10 mouse cellular contexts compared by ENCODE assay signal in the genomic region with DNA sequence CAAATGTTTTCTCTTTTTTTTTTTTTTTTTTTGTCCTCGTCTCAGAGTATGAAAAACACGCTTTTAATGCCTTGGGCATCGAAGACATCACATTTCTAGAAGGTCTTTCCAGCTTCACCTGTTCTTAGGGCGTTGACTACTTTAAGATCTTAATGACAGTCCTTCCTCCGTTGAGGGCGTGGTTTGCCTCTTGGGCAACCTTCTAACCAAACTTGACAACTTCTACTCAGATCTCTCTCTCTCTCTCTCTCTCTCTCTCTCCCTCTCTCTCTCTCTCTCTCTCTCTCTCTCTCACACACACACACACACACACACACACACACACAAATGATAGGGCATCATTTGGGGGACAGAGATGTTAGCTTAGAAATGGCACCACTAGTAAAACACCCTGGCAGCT. TPM values are rescaled to one million over a fixed set of nuclear protein-coding genes. Genes with fewer than 3 reads are reported as not detected.
DNase-seq lines count a peak whose midpoint lies in the region; ATAC-seq and TF ChIP-seq lines count a peak whose summit lies in the region.
"Had no signal": no experiment of that assay in that cellular context is flagged by ENCODE, and none has a peak within 500 bp of the region (broad histone marks: within the 10 kb centered on the region; RNA-seq: fewer than 3 reads in every experiment).

No protein-coding gene starts in this region.

- no peaks in the 10 kb centered on the region for H3K9me3 ChIP-seq in forebrain, postnatal 0 days (ENCODE audit: low read length)
- no peaks in the 10 kb centered on the region for H3K9me3 ChIP-seq in forebrain, embryonic 10.5 days
- no peaks in the 10 kb centered on the region for H3K9me3 ChIP-seq in midbrain, embryonic 12.5 days
- H3K9me3 ChIP-seq in midbrain, embryonic 13.5 days: no peaks in the 10 kb centered on the region
- H3K9me3 ChIP-seq: kidney, embryonic 15.5 days had no signal

- no peak for TF ChIP-seq CTCF in forebrain, postnatal 0 days (IDR thresholded peaks at IDR 0.05; ENCODE audit: low read depth)

- no peak for TF ChIP-seq POLR2A in myocyte (IDR thresholded peaks at IDR 0.05; ENCODE audit: insufficient read length, low read depth)

- ATAC-seq in forebrain, postnatal 0 days: no peak
- ATAC-seq in midbrain, embryonic 12.5 days (ENCODE audit: low FRiP score, low read depth): no peak
- ATAC-seq in midbrain, embryonic 13.5 days: no peak

- no peak overlapping the region for H3K4me3 ChIP-seq in forebrain, postnatal 0 days (ENCODE audit: low read depth, low read length)
- H3K4me3 ChIP-seq in forebrain, embryonic 10.5 days: no peak overlapping the region
- H3K4me3 ChIP-seq in midbrain, embryonic 12.5 days: no peak overlapping the region
- no peak overlapping the region for H3K4me3 ChIP-seq in midbrain, embryonic 13.5 days (replicated peaks)
- peak overlapping the region; percentile 33 for H3K4me3 ChIP-seq in myocyte

- H3K4me1 ChIP-seq in forebrain, postnatal 0 days (ENCODE audit: insufficient read depth): 0 out of 2 replicates have a peak, but pooled peaks cover 4% of the 10 kb centered on the region
- peaks cover 17% of the 10 kb centered on the region for H3K4me1 ChIP-seq in forebrain, embryonic 10.5 days
- H3K4me1 ChIP-seq in midbrain, embryonic 12.5 days: peaks cover 12% of the 10 kb centered on the region
- peaks cover 16% of the 10 kb centered on the region for H3K4me1 ChIP-seq in midbrain, embryonic 13.5 days (replicated peaks)

- WGBS in forebrain, postnatal 0 days: 76% methylated on average over 6 of the region's 6 CpGs
- 69% methylated on average over 6 of the region's 6 CpGs for WGBS in forebrain, embryonic 10.5 days
- 74% methylated on average over 6 of the region's 6 CpGs for WGBS in midbrain, embryonic 12.5 days
- WGBS in midbrain, embryonic 13.5 days: 74% methylated on average over 6 of the region's 6 CpGs

- H3K4me2 ChIP-seq in forebrain, postnatal 0 days (ENCODE audit: low read depth): no peak overlapping the region
- H3K4me2 ChIP-seq in midbrain, embryonic 12.5 days (replicated peaks): peak overlapping the region; percentile 61; the same call in 1 of the 2 replicates
- H3K4me2 ChIP-seq in midbrain, embryonic 13.5 days (replicated peaks): no peak overlapping the region
- peak overlapping the region; percentile 82 for H3K4me2 ChIP-seq in myocyte (ENCODE audit: low read depth)

- no peaks in the 10 kb centered on the region for H3K79me2 ChIP-seq in myocyte (ENCODE audit: control insufficient read depth, insufficient read depth)

- DNase-seq in forebrain, postnatal 0 days: no peak
- no peak for DNase-seq in forebrain, embryonic 10.5 days (ENCODE audit: extremely low spot score, low spot score)
- DNase-seq in induced T-regulatory cell, adult 2 months (ENCODE audit: low read depth): peak; percentile 45
- DNase-seq in spleen, adult 18-20 months: no peak
- DNase-seq in urinary bladder, postnatal 14 days (ENCODE audit: low spot score): no peak

- no peaks in the 10 kb centered on the region for H3K27me3 ChIP-seq in forebrain, postnatal 0 days (ENCODE audit: insufficient read depth, low read length)
- H3K27me3 ChIP-seq in forebrain, embryonic 10.5 days (ENCODE audit: poor library complexity, severe bottlenecking): no peaks in the 10 kb centered on the region
- H3K27me3 ChIP-seq in midbrain, embryonic 12.5 days: no peaks in the 10 kb centered on the region
- no peaks in the 10 kb centered on the region for H3K27me3 ChIP-seq in midbrain, embryonic 13.5 days
- H3K27me3 ChIP-seq in myocyte (ENCODE audit: control insufficient read depth, insufficient read depth, insufficient read length): no peaks in the 10 kb centered on the region
- H3K27me3 ChIP-seq: kidney, embryonic 15.5 days had no signal

- H3K27ac ChIP-seq in forebrain, postnatal 0 days (ENCODE audit: low read depth, low read length): peak overlapping the region; percentile 93; the same call in 1 of the 2 replicates
- H3K27ac ChIP-seq in forebrain, embryonic 10.5 days: no peak overlapping the region
- H3K27ac ChIP-seq in midbrain, embryonic 12.5 days (replicated peaks): no peak overlapping the region
- no peak overlapping the region for H3K27ac ChIP-seq in midbrain, embryonic 13.5 days
- H3K27ac ChIP-seq: macrophage had no signal

- H3ac ChIP-seq in myocyte (ENCODE audit: control insufficient read depth, insufficient read length): no peak overlapping the region

- H3K36me3 ChIP-seq in forebrain, postnatal 0 days (ENCODE audit: insufficient read depth): no peaks in the 10 kb centered on the region
- H3K36me3 ChIP-seq in forebrain, embryonic 10.5 days (replicated peaks): peaks cover 6% of the 10 kb centered on the region
- no peaks in the 10 kb centered on the region for H3K36me3 ChIP-seq in midbrain, embryonic 12.5 days
- peaks cover under 1% of the 10 kb centered on the region for H3K36me3 ChIP-seq in midbrain, embryonic 13.5 days
- no peaks in the 10 kb centered on the region for H3K36me3 ChIP-seq in myocyte (ENCODE audit: control insufficient read depth, insufficient read depth)
- H3K36me3 ChIP-seq: kidney, embryonic 15.5 days had no signal

- H3K9ac ChIP-seq in forebrain, postnatal 0 days: no peak overlapping the region
- no peak overlapping the region for H3K9ac ChIP-seq in midbrain, embryonic 12.5 days (replicated peaks)
- H3K9ac ChIP-seq in midbrain, embryonic 13.5 days (replicated peaks): no peak overlapping the region

TF ChIP-seq in myocyte, 11 proteins besides CTCF, POLR2A, EP300 and RAD21:
- no peak for TF ChIP-seq USF1 (IDR thresholded peaks at IDR 0.05; ENCODE audit: low read depth)
- no peak for TF ChIP-seq SRF (IDR thresholded peaks at IDR 0.05; ENCODE audit: control insufficient read depth, insufficient read length, low read depth)
- no peak for TF ChIP-seq E2F4 (IDR thresholded peaks at IDR 0.05; ENCODE audit: insufficient read depth)
- no peak for TF ChIP-seq REST (IDR thresholded peaks at IDR 0.05; ENCODE audit: insufficient read depth, insufficient read length)
- TF ChIP-seq MYOG (IDR thresholded peaks at IDR 0.05; ENCODE audit: control insufficient read depth in 1 of 3, insufficient read depth in 1 of 3, insufficient read length in 2 of 3, low read depth in 2 of 3): no peak
- TF ChIP-seq MAX (IDR thresholded peaks at IDR 0.05; ENCODE audit: low read depth): no peak
- no peak for TF ChIP-seq TCF3 (IDR thresholded peaks at IDR 0.05; ENCODE audit: insufficient read length, low read depth)
- no peak for TF ChIP-seq TCF12 (IDR thresholded peaks at IDR 0.05; ENCODE audit: insufficient read depth, poor library complexity, severe bottlenecking)
- TF ChIP-seq POLR2AphosphoS2 (IDR thresholded peaks at IDR 0.05; ENCODE audit: insufficient read length, low read depth): no peak
TF ChIP-seq in myocyte: peak in this region for 0.

RNA-seq across cellular contexts. Expression of a gene that starts 0.9 kb away (rescaled TPM):
- total RNA-seq in forebrain, postnatal 0 days (2014; rRNA removed): 55.9 and 73.0 TPM in 2 replicates
- 22.2 and 24.1 TPM in 2 replicates for polyA plus RNA-seq in forebrain, postnatal 0 days (2015; fragmentation: Nextera tagmentation; extraction: Ambion mirVana)
- 29.7 and 31.0 TPM in 2 replicates for polyA plus RNA-seq in forebrain, embryonic 10.5 days (2016; fragmentation: Nextera tagmentation; extraction: Ambion mirVana)
- 32.6 and 37.4 TPM in 2 replicates for polyA plus RNA-seq in midbrain, embryonic 12.5 days (2016; fragmentation: Nextera tagmentation; extraction: Ambion mirVana)
- 37.7 and 39.2 TPM in 2 replicates for polyA plus RNA-seq in midbrain, embryonic 13.5 days (2015; fragmentation: Nextera tagmentation; extraction: Ambion mirVana)
- 26.6 TPM for polyA plus RNA-seq in myocyte (2012; fragmentation: generic; extraction: Trizol)

RNA-seq across cellular contexts. Expression of a gene that starts 17.9 kb away (rescaled TPM):
- total RNA-seq in forebrain, postnatal 0 days (2014; rRNA removed): 0.15 TPM in 1 of 2 replicates, not detected in the other
- polyA plus RNA-seq in forebrain, postnatal 0 days (2015; fragmentation: Nextera tagmentation; extraction: Ambion mirVana): 0.43 and 0.74 TPM in 2 replicates
- 0.17 TPM in 1 of 2 replicates, not detected in the other for polyA plus RNA-seq in forebrain, embryonic 10.5 days (2016; fragmentation: Nextera tagmentation; extraction: Ambion mirVana)
- polyA plus RNA-seq in midbrain, embryonic 12.5 days (2016; fragmentation: Nextera tagmentation; extraction: Ambion mirVana): 0.20 TPM in 1 of 2 replicates, not detected in the other
- polyA plus RNA-seq in midbrain, embryonic 13.5 days (2015; fragmentation: Nextera tagmentation; extraction: Ambion mirVana): 0.28 TPM in 1 of 2 replicates, not detected in the other
- polyA plus RNA-seq in myocyte (2012; fragmentation: generic; extraction: Trizol): not detected
- polyA plus RNA-seq: macrophage had no signal

Comparison
In these comparisons a context has a peak if more than half of its experiments do, and no peak if none do; other contexts are left out.
1. H3K4me2 ChIP-seq: peak in midbrain, embryonic 12.5 days (single experiment) and myocyte (single experiment); none in forebrain, postnatal 0 days (single experiment) and midbrain, embryonic 13.5 days (single experiment).